Mouse (Mus musculus): ENCODE results near the gene Terf2. TPM values are rescaled to one million over a fixed set of nuclear protein-coding genes. Genes with fewer than 3 reads are reported as not detected.

Terf2 gene
- 28.1 and 33.5 TPM in 2 replicates for total RNA-seq (2015; ENCODE audit: low replicate concordance)
- 22.2 and 30.9 TPM in 2 replicates for total RNA-seq (2017; ENCODE audit: low replicate concordance)

- ATAC-seq (replicated peaks; ENCODE audit: low FRiP score, poor library complexity, severe bottlenecking) = peak; percentile 85
Measured at GRCm38 (mm10) chr8:107096366-107097036, at the start of gene Terf2. Gene Terf2 (minus strand): TSS chr8:107096547.

GRCm38 (mm10) chr8:107143501-107143900 lies 47.2 kb upstream of the Terf2 start:
- no peak for ATAC-seq (replicated peaks; ENCODE audit: low FRiP score, poor library complexity, severe bottlenecking)

GRCm38 (mm10) chr8:107142539-107142938 lies 46.2 kb upstream of the Terf2 start:
- ATAC-seq (replicated peaks; ENCODE audit: low FRiP score, poor library complexity, severe bottlenecking) = no peak

GRCm38 (mm10) chr8:107139704-107140470 lies 43.5 kb upstream of the Terf2 start:
- peak; percentile 95 for ATAC-seq (replicated peaks; ENCODE audit: low FRiP score, poor library complexity, severe bottlenecking)

- no peak for ATAC-seq (replicated peaks; ENCODE audit: low FRiP score, poor library complexity, severe bottlenecking)
Measured at GRCm38 (mm10) chr8:107138338-107138737, 42.0 kb upstream of the Terf2 start.

GRCm38 (mm10) chr8:107137591-107137990 lies 41.2 kb upstream of the Terf2 start:
- ATAC-seq (replicated peaks; ENCODE audit: low FRiP score, poor library complexity, severe bottlenecking) = no peak

- no peak for ATAC-seq (replicated peaks; ENCODE audit: low FRiP score, poor library complexity, severe bottlenecking)
Measured at GRCm38 (mm10) chr8:107136003-107136612, 39.8 kb upstream of the Terf2 start.

GRCm38 (mm10) chr8:107133881-107134280 lies 37.5 kb upstream of the Terf2 start:
- ATAC-seq (replicated peaks; ENCODE audit: low FRiP score, poor library complexity, severe bottlenecking) = no peak

- no peak for ATAC-seq (replicated peaks; ENCODE audit: low FRiP score, poor library complexity, severe bottlenecking)
Measured at GRCm38 (mm10) chr8:107132581-107133491, 36.5 kb upstream of the Terf2 start.

GRCm38 (mm10) chr8:107130028-107130427 lies 33.7 kb upstream of the Terf2 start:
- ATAC-seq (replicated peaks; ENCODE audit: low FRiP score, poor library complexity, severe bottlenecking) = no peak

- no peak for ATAC-seq (replicated peaks; ENCODE audit: low FRiP score, poor library complexity, severe bottlenecking)
Measured at GRCm38 (mm10) chr8:107129171-107130025, 33.1 kb upstream of the Terf2 start.

GRCm38 (mm10) chr8:107124343-107124742 lies 28.0 kb upstream of the Terf2 start:
- ATAC-seq (replicated peaks; ENCODE audit: low FRiP score, poor library complexity, severe bottlenecking) = no peak

GRCm38 (mm10) chr8:107123063-107123614 lies 26.8 kb upstream of the Terf2 start:
- ATAC-seq (replicated peaks; ENCODE audit: low FRiP score, poor library complexity, severe bottlenecking) = no peak

GRCm38 (mm10) chr8:107121681-107122291 lies 25.4 kb upstream of the Terf2 start:
- no peak for ATAC-seq (replicated peaks; ENCODE audit: low FRiP score, poor library complexity, severe bottlenecking)

- no peak for ATAC-seq (replicated peaks; ENCODE audit: low FRiP score, poor library complexity, severe bottlenecking)
Measured at GRCm38 (mm10) chr8:107120806-107121205, 24.5 kb upstream of the Terf2 start.

- no peak for ATAC-seq (replicated peaks; ENCODE audit: low FRiP score, poor library complexity, severe bottlenecking)
Measured at GRCm38 (mm10) chr8:107119412-107119811, 23.1 kb upstream of the Terf2 start.

- ATAC-seq (replicated peaks; ENCODE audit: low FRiP score, poor library complexity, severe bottlenecking) = no peak
Measured at GRCm38 (mm10) chr8:107118803-107119233, 22.5 kb upstream of the Terf2 start.

GRCm38 (mm10) chr8:107117019-107117418 lies 20.7 kb upstream of the Terf2 start:
- ATAC-seq (replicated peaks; ENCODE audit: low FRiP score, poor library complexity, severe bottlenecking) = no peak
